Mouse (Mus musculus) heart, postnatal 25 days (tissue): ENCODE measurements around the gene Herc3. TPM values are rescaled to one million over a fixed set of nuclear protein-coding genes. Genes with fewer than 3 reads are reported as not detected.

ENCODE experiments used
- DNase-seq: peaks from one replicate; pipeline ENCODE4 v3.0.0; 2022; ENCODE audit warnings: low spot score
- intact Hi-C: fragments of 180-260 bp; cut with DNase I; formaldehyde crosslinking; loops from one replicate; pipeline ENCODE4 v1.15.1; 2025
- total RNA-seq, 2 experiments: library from RNA; stranded (reverse); gene quantifications; 2 replicates each; pipeline ENCODE4 v1.2.3; 2021

Herc3 gene
- total RNA-seq, 2 experiments from 2014 or later, result 34.5 to 63.2 TPM

GRCm38 (mm10) chr6:58907791-58908190, 76.5 kb downstream of the Herc3 start:
- no peak for DNase-seq
- intact Hi-C loops, result no loop called here

- no peak for DNase-seq
- intact Hi-C loops, result no loop called here
Observed at GRCm38 (mm10) chr6:58912842-58913241, 81.6 kb downstream of the Herc3 start.

DNA sequence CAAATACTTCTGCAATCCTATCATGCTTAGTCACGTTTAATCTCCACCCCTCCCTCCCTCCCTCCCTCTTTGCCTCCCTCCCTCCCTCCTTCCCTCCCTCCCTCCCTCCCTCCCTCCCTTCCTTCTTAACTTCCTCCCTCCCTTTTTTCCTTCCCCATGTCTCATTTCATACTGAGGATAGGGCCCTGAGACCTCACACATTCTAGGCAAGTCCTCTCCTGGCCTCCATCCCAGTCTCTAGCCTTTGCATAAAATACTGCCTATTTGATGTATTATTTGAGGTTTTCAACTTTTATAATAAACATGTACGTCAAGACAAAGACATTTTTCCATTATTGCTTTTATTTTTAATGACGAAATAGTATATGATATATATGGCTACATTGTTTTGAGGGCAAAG, 82.3 kb downstream of the Herc3 start:
- intact Hi-C loops, result no loop called here
- DNase-seq, result no peak

- intact Hi-C loops, result no loop called here
- DNase-seq, result no peak
Observed at GRCm38 (mm10) chr6:58913971-58914370, 82.7 kb downstream of the Herc3 start.

DNA sequence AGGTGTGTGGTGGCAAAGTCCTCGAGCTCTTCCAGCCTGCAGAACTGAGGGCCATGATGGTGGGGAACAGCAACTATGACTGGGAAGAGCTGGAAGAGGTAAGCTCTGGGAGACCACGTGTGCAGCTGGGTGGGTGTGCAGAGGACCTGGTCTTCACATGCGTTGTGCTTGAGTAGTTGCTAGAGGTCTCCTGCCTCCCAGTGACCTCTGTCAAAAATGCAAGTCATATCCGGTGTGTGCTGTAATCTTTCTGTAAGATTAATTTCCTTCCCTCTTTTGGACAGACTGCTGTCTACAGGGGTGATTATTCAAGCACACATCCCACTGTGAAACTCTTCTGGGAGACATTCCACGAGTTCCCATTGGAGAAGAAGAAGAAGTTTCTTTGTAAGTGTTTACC, 85.2 kb downstream of the Herc3 start:
- intact Hi-C loops, result no loop called here
- DNase-seq, result no peak

- no peak for DNase-seq
- intact Hi-C loops, result no loop called here
Observed at GRCm38 (mm10) chr6:58920735-58921134, 89.5 kb downstream of the Herc3 start.

- no peak for DNase-seq
- intact Hi-C loops, result loop anchor here (2.0 kb wide), 1 partner anchor 259 kb away; no protein-coding TSS in a partner anchor
Observed at GRCm38 (mm10) chr6:58921623-58922022, 90.4 kb downstream of the Herc3 start.

GRCm38 (mm10) chr6:58922511-58922910, 91.2 kb downstream of the Herc3 start:
- no peak for DNase-seq
- intact Hi-C loops, result loop anchor here (2.0 kb wide), 1 partner anchor 258 kb away; no protein-coding TSS in a partner anchor

DNA sequence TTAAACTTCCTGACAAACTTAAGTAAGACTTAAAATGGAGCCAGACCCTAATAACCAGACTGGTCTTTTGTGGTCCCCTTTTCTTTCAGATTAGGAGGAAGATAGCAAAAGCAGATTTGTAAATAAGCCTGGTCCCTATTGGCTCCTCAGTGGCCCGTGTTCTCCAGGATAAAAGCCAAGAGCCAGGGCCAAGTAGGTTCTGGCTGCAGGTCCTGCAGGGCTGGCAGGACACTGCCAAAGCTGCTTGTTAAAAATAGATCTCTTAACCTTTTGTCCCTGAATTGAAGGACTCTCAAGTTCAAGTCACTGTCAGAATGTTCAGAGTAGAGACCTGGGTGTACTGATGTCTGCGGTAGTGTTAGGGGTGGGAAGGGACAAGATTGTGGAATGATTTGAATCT, 96.6 kb downstream of the Herc3 start:
- DNase-seq, result peak; percentile 35
- intact Hi-C loops, result loop anchor here (5.0 kb wide), 1 partner anchor 94 kb away; the partner anchor contains the start of gene Fam13a

GRCm38 (mm10) chr6:58929911-58930431, 98.7 kb downstream of the Herc3 start:
- peak; percentile 58 for DNase-seq
- intact Hi-C loops, result loop anchor here (5.0 kb wide), 1 partner anchor 92 kb away; the partner anchor contains the start of gene Fam13a

DNA sequence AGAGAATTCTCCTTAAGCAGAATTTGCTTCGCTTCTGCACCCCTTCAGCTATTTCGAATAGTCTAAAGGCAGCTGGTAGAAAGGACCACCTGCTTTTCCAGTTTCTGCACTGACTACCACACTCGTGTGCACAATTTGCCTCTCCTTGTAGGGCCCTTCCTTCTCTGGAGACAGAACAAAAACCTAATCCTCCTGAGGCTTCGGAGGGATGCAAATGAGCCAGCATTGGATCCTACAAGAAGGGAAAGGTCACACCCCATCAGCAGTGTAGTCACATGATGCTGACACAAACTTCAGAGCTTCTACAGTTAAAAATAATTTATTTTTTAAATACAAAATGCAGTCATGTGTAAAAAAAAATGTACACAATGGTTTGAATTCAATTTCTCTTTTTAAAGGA, 99.9 kb downstream of the Herc3 start:
- intact Hi-C loops, result no loop called here
- DNase-seq, result no peak

- intact Hi-C loops, result no loop called here
- DNase-seq, result no peak
Observed at GRCm38 (mm10) chr6:58932515-58933188, 101.4 kb downstream of the Herc3 start.

- DNase-seq, result no peak
- intact Hi-C loops, result no loop called here
Observed at GRCm38 (mm10) chr6:58933189-58933913, 102.1 kb downstream of the Herc3 start.

DNA sequence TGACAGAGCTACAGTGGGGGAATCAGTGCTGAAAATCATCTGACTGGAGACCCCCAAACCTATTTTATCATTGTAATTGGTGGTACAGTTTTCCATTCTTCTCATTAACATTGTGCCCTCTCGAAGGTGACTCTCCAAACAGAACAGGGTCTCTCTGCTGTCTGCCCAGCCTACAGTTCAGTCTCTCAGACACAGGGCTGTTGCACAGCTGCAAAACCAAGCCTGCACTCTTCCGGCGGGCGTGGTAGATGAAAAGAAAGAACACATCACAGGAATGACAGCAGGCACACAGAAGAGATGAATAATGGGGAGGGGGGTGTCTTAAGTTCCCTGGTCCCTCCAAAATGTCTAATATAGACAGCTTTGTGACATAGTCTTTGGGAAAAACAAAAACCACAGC, 102.9 kb downstream of the Herc3 start:
- intact Hi-C loops, result no loop called here

DNA sequence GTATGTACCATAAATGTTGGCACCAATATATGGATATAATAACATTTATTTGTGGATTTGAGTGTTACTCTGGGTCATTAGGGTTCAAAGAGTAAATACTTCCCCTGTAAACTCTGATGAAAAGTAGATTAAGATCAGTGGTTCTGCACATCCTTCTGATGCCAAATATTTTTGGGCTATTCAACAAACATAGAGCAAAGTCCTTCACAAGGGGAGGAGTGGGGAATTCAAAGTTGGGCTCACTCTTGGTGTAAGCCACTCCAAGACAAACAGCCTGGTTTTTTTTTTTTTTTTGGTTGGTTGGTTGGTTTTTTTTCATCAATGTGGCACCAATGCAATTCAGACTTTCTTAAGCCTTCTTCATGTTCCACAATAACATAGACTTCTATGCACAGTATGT, 106.5 kb downstream of the Herc3 start:
- DNase-seq, result no peak
- intact Hi-C loops, result no loop called here

More for the DNA sequence above, 102.9 kb downstream of the Herc3 start:
- DNase-seq, result no peak

GRCm38 (mm10) chr6:58942276-58942675, 111.0 kb downstream of the Herc3 start:
- no peak for DNase-seq
- intact Hi-C loops, result no loop called here

GRCm38 (mm10) chr6:58943958-58944357, 112.7 kb downstream of the Herc3 start:
- DNase-seq, result no peak
- intact Hi-C loops, result no loop called here

GRCm38 (mm10) chr6:58946246-58946645, 115.0 kb downstream of the Herc3 start:
- DNase-seq, result no peak
- intact Hi-C loops, result no loop called here

DNA sequence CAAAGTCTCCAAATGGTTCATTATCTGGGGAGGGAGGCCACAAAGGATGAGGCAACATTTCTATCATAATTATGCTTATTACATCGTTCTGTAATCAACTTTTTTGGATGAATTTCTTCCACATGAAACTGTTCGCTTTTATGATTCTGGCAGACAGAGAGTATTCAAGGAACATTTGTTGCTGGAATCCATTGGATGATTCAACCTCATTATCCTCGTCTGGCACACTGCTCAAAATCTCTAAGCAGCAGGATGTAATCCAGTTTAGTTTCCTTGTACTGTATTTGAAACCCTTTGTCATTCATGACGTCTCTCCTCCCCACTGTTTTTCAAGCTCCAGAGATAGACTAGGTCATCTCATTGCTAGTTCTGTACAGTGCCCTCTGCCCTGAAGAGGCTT, 115.6 kb downstream of the Herc3 start:
- DNase-seq, result no peak
- intact Hi-C loops, result no loop called here

- intact Hi-C loops, result no loop called here
- no peak for DNase-seq
Observed at GRCm38 (mm10) chr6:58950410-58950809, 119.1 kb downstream of the Herc3 start.
